Mouse (Mus musculus) heart, postnatal 0 days (tissue): ENCODE measurements at regions not wholly inside any gene's neighbourhood (a gene's known extent, or its start where the extent isn't known, plus 50 kb on each side); places are given as distances from the start of the nearest gene placed in this dataset.

Experiments used
- CTCF ChIP-seq: IDR thresholded peaks from 2 replicates; pipeline ENCODE4 v1.5.1; 2016; ENCODE audit warnings: antibody characterized with exemption, control low read depth, low read depth
- EP300 ChIP-seq: IDR thresholded peaks from 2 replicates; pipeline ENCODE4 v1.6.1; 2016; ENCODE audit warnings: antibody characterized with exemption, low read depth

DNA sequence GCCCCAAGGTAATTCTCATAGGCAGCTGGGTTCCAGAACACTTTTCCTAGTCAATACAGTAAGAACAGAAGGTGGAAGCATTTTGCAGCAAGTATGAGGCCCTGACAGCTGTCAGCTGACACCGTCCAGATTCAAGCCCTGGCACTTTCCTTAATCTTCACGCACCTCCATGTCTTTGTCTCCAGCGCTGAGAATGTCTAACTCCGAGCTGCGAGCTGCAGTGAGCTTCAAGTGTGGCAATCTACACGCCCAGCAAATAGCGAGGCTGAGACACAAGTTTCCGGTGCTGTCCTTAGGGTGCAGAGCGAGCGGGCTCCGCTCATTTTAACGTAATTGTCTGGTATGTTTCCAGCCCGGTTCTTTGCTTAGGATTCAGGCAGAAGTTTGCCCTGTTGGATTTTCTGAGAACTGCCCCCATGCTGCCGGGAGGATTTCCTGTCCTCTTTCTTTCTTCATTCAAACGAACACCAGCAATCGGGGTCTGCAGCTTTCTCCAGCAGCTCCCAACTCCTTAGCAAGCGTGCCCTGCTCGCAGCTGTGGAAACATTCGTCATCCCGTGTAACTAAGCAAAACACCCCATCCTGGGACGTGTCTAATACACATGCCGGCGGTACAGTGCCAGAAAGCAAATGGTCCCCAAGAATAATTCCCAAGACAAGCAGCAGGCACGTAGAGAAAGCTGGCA, 54.5 kb downstream of the Irx3 start:
- no peak for TF ChIP-seq EP300
- TF ChIP-seq CTCF = no peak
